In genomic region chr9:63139661-63140060, GRCm38 (mm10) we compare ENCODE assay signal across 22 mouse cellular contexts. TPM values are rescaled to one million over a fixed set of nuclear protein-coding genes. Genes with fewer than 3 reads are reported as not detected.
DNase-seq lines count a peak whose midpoint lies in the region; ATAC-seq lines count a peak whose summit lies in the region.
"Had no signal": no experiment of that assay in that cellular context is flagged by ENCODE, and none has a peak within 500 bp of the region (broad histone marks: within the 10 kb centered on the region; RNA-seq: fewer than 3 reads in every experiment).

No protein-coding gene starts in this region.

- no peak overlapping the region for H3K9ac ChIP-seq in forebrain, embryonic 14.5 days (ENCODE audit: low read length)
- no peak overlapping the region for H3K9ac ChIP-seq in forebrain, embryonic 12.5 days
- H3K9ac ChIP-seq in midbrain, embryonic 14.5 days (replicated peaks; ENCODE audit: low read length) = no peak overlapping the region
- H3K9ac ChIP-seq in hindbrain, embryonic 16.5 days (ENCODE audit: low read depth, low read length) = no peak overlapping the region
- H3K9ac ChIP-seq: liver, embryonic 14.5 days; lung, embryonic 15.5 days had no signal

- no peak overlapping the region for H3K4me2 ChIP-seq in forebrain, embryonic 14.5 days (ENCODE audit: low read length)
- H3K4me2 ChIP-seq in forebrain, embryonic 12.5 days = no peak overlapping the region
- no peak overlapping the region for H3K4me2 ChIP-seq in midbrain, embryonic 14.5 days (ENCODE audit: low read length)
- H3K4me2 ChIP-seq in hindbrain, embryonic 16.5 days (ENCODE audit: low read length) = peak overlapping the region; percentile 29
- H3K4me2 ChIP-seq: lung, embryonic 15.5 days had no signal

- 3% methylated on average over 17 of the region's 17 CpGs for WGBS in forebrain, embryonic 14.5 days
- WGBS in forebrain, embryonic 12.5 days = 3% methylated on average over 17 of the region's 17 CpGs
- 3% methylated on average over 17 of the region's 17 CpGs for WGBS in midbrain, embryonic 14.5 days
- WGBS in midbrain, embryonic 10.5 days = 3% methylated on average over 17 of the region's 17 CpGs
- 6% methylated on average over 17 of the region's 17 CpGs for WGBS in hindbrain, embryonic 16.5 days

- no peaks in the 10 kb centered on the region for H3K9me3 ChIP-seq in forebrain, embryonic 14.5 days (replicated peaks; ENCODE audit: control insufficient read depth, low read length)
- no peaks in the 10 kb centered on the region; the same call in 1 of the 2 replicates for H3K9me3 ChIP-seq in forebrain, embryonic 12.5 days
- no peaks in the 10 kb centered on the region for H3K9me3 ChIP-seq in midbrain, embryonic 14.5 days (ENCODE audit: control insufficient read depth, low read length)
- no peaks in the 10 kb centered on the region for H3K9me3 ChIP-seq in midbrain, embryonic 10.5 days (replicated peaks)
- no peaks in the 10 kb centered on the region for H3K9me3 ChIP-seq in hindbrain, embryonic 16.5 days (ENCODE audit: control insufficient read depth, low read length)
- H3K9me3 ChIP-seq: lung, embryonic 15.5 days; midbrain, embryonic 12.5 days had no signal

- H3K4me3 ChIP-seq in forebrain, embryonic 14.5 days (ENCODE audit: low read depth, low read length) = no peak overlapping the region
- no peak overlapping the region for H3K4me3 ChIP-seq in forebrain, embryonic 12.5 days (replicated peaks)
- H3K4me3 ChIP-seq in midbrain, embryonic 14.5 days (replicated peaks; ENCODE audit: low read depth, low read length) = no peak overlapping the region
- H3K4me3 ChIP-seq in midbrain, embryonic 10.5 days = no peak overlapping the region
- 0 out of 2 replicates have a peak overlapping the region, but pooled peaks have one; percentile 4 for H3K4me3 ChIP-seq in hindbrain, embryonic 16.5 days (ENCODE audit: low read length)
- H3K4me3 ChIP-seq: erythroblast, embryonic 14.5 days; lung, embryonic 15.5 days had no signal

- H3K27me3 ChIP-seq in forebrain, embryonic 14.5 days (replicated peaks; ENCODE audit: control insufficient read depth, insufficient read depth, low read length) = peaks cover 94% of the 10 kb centered on the region
- H3K27me3 ChIP-seq in forebrain, embryonic 12.5 days = peaks cover 98% of the 10 kb centered on the region
- peaks cover 99% of the 10 kb centered on the region for H3K27me3 ChIP-seq in midbrain, embryonic 14.5 days (ENCODE audit: control insufficient read depth, insufficient read depth, low read length)
- H3K27me3 ChIP-seq in midbrain, embryonic 10.5 days (ENCODE audit: low read depth, poor library complexity, severe bottlenecking) = peaks cover 100% of the 10 kb centered on the region
- peaks cover 53% of the 10 kb centered on the region for H3K27me3 ChIP-seq in hindbrain, embryonic 16.5 days (replicated peaks; ENCODE audit: control insufficient read depth, insufficient read depth, low read length)

- H3K4me1 ChIP-seq in forebrain, embryonic 14.5 days (ENCODE audit: control insufficient read depth, insufficient read depth, low read length) = peaks cover 6% of the 10 kb centered on the region; the same call in 1 of the 2 replicates
- H3K4me1 ChIP-seq in forebrain, embryonic 12.5 days = peaks cover 59% of the 10 kb centered on the region
- H3K4me1 ChIP-seq in midbrain, embryonic 14.5 days (ENCODE audit: control insufficient read depth, insufficient read depth, low read length) = peaks cover 11% of the 10 kb centered on the region; the same call in 1 of the 2 replicates
- H3K4me1 ChIP-seq in midbrain, embryonic 10.5 days = peaks cover 61% of the 10 kb centered on the region
- H3K4me1 ChIP-seq in hindbrain, embryonic 16.5 days (ENCODE audit: control insufficient read depth, insufficient read depth, low read depth, low read length) = peaks cover 29% of the 10 kb centered on the region

- H3K36me3 ChIP-seq in forebrain, embryonic 14.5 days (ENCODE audit: control insufficient read depth, insufficient read depth, low read length) = no peaks in the 10 kb centered on the region
- no peaks in the 10 kb centered on the region for H3K36me3 ChIP-seq in forebrain, embryonic 12.5 days (replicated peaks)
- H3K36me3 ChIP-seq in midbrain, embryonic 14.5 days (ENCODE audit: control insufficient read depth, insufficient read depth, low read length) = no peaks in the 10 kb centered on the region
- H3K36me3 ChIP-seq in midbrain, embryonic 10.5 days = no peaks in the 10 kb centered on the region
- H3K36me3 ChIP-seq in hindbrain, embryonic 16.5 days (ENCODE audit: control insufficient read depth, insufficient read depth, low read length) = no peaks in the 10 kb centered on the region
- H3K36me3 ChIP-seq: lung, embryonic 15.5 days; midbrain, embryonic 12.5 days had no signal

- no peak for ATAC-seq in forebrain, embryonic 14.5 days
- ATAC-seq in forebrain, embryonic 12.5 days (ENCODE audit: low FRiP score) = no peak
- no peak for ATAC-seq in midbrain, embryonic 14.5 days (ENCODE audit: low FRiP score, low TSS enrichment)
- no peak for ATAC-seq in hindbrain, embryonic 16.5 days
- ATAC-seq: forebrain, embryonic 16.5 days had no signal

- DNase-seq in forebrain, embryonic 14.5 days (ENCODE audit: low spot score) = peak; percentile 6
- DNase-seq in midbrain, embryonic 14.5 days = peak; percentile 57
- DNase-seq in midbrain, embryonic 10.5 days (ENCODE audit: low spot score) = no peak
- no peak for DNase-seq in layer of hippocampus, adult 8-10 months (ENCODE audit: low spot score in 2 of 2)
- no peak for DNase-seq in B cell, adult 2 months
- DNase-seq: adrenal gland, postnatal 25 days; cerebellum, postnatal 25 days; gastrocnemius, postnatal 36 days; heart, postnatal 14 days; thymus, postnatal 14 days had no signal

- no peak overlapping the region for H3K27ac ChIP-seq in forebrain, embryonic 14.5 days (ENCODE audit: low read depth, low read length)
- no peak overlapping the region for H3K27ac ChIP-seq in forebrain, embryonic 12.5 days
- H3K27ac ChIP-seq in midbrain, embryonic 14.5 days (replicated peaks; ENCODE audit: low read depth, low read length) = no peak overlapping the region
- no peak overlapping the region for H3K27ac ChIP-seq in midbrain, embryonic 10.5 days (replicated peaks)
- peak overlapping the region; percentile 29; the same call in 1 of the 2 replicates for H3K27ac ChIP-seq in hindbrain, embryonic 16.5 days (ENCODE audit: low read depth, low read length)
- H3K27ac ChIP-seq: liver, embryonic 14.5 days; lung, embryonic 15.5 days; macrophage; midbrain, embryonic 12.5 days had no signal

RNA-seq across cellular contexts. Expression of gene Skor1, which starts 9.1 kb away (rescaled TPM):
- 0.27 and 0.30 TPM in 2 replicates for polyA plus RNA-seq in forebrain, embryonic 14.5 days (2014; fragmentation: Nextera tagmentation; extraction: Ambion mirVana)
- polyA plus RNA-seq in forebrain, embryonic 12.5 days (2016; fragmentation: Nextera tagmentation; extraction: Ambion mirVana) = 0.61 and 0.88 TPM in 2 replicates
- 5.0 TPM in 2 replicates for polyA plus RNA-seq in midbrain, embryonic 14.5 days (2014; fragmentation: Nextera tagmentation; extraction: Ambion mirVana)
- polyA plus RNA-seq in midbrain, embryonic 10.5 days (2016; fragmentation: Nextera tagmentation; extraction: Ambion mirVana) = 0.12 TPM in 1 of 2 replicates, not detected in the other
- 10.8 and 11.8 TPM in 2 replicates for polyA plus RNA-seq in hindbrain, embryonic 16.5 days (2015; fragmentation: Nextera tagmentation; extraction: Ambion mirVana)
- total RNA-seq in layer of hippocampus, adult 8-10 months (2022) = under 1 TPM in 1 of 4 experiments, not detected in 3; 0.18 TPM
- total RNA-seq: CH12.LX; heart, postnatal 14 days; MEL had no signal
- polyA plus RNA-seq: intestine, embryonic 14.5 days; kidney, embryonic 14.5 days; lung, embryonic 15.5 days had no signal

Comparison
In these comparisons a context has a peak if more than half of its experiments do, and no peak if none do; other contexts are left out.
1. DNase-seq: peak in forebrain, embryonic 14.5 days (single experiment) and midbrain, embryonic 14.5 days (single experiment); none in midbrain, embryonic 10.5 days (single experiment), layer of hippocampus, adult 8-10 months (0 of 2) and B cell, adult 2 months (0 of 2).